Mouse (Mus musculus) urinary bladder, postnatal 14 days (tissue): ENCODE results near the gene Abcg1.

ENCODE experiments used
- DNase-seq: peaks from one replicate; pipeline ENCODE4 v3.0.0; 2021; ENCODE audit warnings: low spot score

Gene Abcg1

DNA sequence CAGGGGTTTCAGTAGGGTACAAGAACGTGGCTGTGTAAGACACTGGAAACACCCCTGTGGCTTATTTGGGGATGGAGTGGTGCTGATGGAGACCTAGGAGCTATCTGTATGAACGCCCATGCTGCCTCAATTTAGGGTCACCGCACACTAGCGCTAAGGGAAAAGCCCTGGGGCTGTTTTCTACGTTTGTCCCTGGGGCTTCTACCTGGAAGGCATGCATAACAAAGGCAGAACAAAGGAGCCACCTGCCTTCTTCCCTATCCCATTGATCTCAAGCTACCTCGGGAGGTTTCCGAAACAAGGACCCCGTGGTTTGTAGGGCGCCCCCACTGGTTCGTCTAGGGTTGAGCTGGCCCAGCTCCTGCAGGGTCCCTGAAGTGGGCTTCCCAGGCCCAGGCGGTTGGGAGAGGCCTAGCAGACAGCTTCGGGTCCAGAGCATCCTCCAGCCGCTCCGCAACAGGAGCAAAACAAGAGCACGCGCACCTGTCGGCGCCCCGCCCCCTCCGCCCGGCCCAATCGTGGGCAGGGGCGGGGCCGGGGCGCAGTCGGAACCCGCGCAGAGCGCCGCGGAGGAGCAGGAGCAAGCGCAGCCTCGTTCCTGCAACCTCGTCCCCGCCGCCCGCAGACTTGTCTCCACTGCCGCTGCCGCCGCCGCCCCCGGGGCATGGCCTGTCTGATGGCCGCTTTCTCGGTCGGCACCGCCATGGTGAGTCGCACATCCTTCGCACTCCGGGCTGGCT is at the start of gene Abcg1:
Abcg1 (plus strand) TSS at position 525 of the 740 bp plus-strand sequence.
- peak; percentile 61 for DNase-seq

DNA sequence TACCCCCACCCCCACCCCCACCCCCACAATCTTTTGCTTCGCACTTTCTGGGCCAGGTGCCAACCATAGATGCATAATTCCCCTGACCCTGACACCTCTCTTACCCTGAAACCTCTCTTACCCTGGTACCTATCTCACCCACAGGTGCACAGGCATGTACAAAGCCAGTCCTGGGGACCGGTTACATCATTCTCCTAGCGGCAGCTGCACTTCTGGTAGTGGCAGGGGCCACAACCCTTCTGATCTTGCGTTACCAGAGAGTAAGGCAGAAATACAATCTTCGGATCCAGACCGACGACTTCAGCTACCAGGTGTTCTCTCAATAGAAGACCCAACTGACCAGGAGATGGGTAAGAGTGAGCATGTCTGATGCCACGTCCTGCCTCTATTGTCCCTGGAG is 49.1 kb upstream of the Abcg1 start:
- no peak for DNase-seq

DNA sequence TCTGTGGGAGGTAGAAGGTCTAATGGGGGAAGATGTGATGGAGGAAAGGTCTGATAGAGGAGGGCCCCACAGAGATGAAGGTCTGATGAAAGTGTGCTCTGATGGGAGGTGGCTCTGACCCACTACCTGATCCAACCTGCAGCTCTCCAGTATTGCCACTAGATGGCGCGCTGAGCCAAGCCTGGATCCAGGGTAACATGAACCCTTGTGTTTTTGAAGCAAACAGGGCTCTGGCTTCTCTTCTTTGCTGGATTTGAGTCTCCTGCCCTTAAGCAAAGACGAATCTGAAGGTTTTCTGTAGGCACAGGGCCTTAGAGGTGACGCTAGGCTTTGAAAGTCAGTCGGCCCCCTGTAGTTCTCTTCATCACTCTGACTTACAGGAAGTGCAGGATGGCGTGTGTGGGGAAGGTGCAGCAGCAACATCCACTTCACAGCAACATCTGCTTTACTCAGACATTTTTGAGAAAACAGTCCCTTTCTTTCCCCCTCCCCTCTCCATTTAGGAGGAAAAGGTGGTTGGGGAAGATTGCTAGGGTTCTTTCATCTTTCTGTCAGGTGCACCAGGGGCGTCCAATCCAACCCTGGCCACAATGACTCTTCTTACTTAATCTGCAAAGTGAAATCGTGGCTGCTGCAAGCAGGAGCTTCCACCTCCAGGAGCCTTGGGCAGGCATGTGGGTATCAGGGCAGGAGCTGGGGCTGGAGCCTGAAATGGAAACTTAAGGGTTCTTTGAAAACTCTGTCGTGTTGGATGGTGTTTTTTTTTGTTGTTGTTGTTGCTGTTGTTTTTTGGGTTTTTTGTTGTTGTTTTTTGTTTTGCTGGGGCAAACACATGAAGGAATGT is 45.7 kb upstream of the Abcg1 start:
- peak; percentile 34 for DNase-seq

DNA sequence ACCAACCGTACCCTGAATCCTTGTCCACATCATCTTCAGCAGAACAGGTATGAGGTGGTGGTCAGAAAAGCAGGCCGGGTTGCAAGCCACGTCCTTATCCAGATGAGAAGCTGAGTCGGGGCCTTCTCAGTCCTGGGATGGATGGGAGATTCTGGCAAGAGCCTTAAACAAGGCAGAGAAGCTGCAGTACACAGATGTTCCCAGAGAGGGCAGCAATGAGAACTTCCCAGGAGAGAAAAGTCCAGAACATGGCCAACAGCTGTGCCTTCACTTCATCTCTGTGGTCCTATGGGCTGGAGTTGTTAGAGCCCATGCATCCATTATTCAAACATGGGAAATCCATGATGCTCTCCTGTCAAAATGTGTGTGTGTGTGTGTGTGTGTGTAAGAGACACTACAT is 39.2 kb upstream of the Abcg1 start:
- DNase-seq, result peak; percentile 62

DNA sequence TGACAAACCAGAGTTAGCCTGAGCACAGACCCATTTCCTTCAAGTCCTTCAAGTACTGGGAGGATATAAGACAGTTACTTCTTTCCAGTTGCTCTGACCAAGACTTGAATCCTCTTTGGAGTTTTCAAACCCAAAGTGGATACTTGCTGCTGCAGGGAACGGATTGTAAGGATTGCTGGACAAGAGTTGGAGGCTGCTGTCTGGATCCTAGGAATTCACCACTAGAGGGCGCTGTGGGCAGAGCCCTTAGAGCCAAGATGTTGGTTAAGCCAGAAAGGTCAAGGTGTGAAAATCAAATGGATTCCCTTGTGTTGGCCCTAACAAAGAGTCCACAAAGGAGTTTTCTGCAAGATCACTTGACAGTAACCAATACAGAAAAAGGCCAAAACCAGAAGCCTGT is 38.0 kb upstream of the Abcg1 start:
- DNase-seq, result peak; percentile 65

- no peak for DNase-seq
These were observed 37.4 kb upstream of the Abcg1 start for GRCm38 (mm10) chr17:31020078-31020477.

DNA sequence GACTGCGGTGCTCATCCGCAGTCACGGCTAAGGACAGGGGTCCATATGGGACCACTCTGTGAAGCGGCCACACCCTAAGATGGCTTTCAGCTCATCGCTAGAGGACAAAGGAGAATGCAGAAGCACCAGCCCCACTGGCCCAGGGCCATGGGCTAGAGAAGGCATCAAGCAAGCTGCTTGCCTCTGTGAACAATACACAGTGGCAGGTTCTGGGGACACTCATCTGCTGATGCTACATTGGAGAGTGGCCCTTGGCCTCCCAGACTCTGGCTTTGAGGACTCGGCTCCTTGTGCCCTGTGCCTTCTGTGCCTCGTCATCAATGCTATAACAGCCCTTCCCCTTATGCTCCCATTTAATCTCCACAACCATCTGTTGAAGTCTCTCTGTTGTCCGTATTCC is 36.2 kb upstream of the Abcg1 start:
- no peak for DNase-seq

GRCm38 (mm10) chr17:31024125-31024781 is 33.2 kb upstream of the Abcg1 start:
- DNase-seq, result no peak

GRCm38 (mm10) chr17:31024782-31025125 is 32.7 kb upstream of the Abcg1 start:
- no peak for DNase-seq

- no peak for DNase-seq
These were observed 30.5 kb upstream of the Abcg1 start for GRCm38 (mm10) chr17:31026986-31027385.

- no peak for DNase-seq
These were observed 29.8 kb upstream of the Abcg1 start for GRCm38 (mm10) chr17:31027723-31028122.

DNA sequence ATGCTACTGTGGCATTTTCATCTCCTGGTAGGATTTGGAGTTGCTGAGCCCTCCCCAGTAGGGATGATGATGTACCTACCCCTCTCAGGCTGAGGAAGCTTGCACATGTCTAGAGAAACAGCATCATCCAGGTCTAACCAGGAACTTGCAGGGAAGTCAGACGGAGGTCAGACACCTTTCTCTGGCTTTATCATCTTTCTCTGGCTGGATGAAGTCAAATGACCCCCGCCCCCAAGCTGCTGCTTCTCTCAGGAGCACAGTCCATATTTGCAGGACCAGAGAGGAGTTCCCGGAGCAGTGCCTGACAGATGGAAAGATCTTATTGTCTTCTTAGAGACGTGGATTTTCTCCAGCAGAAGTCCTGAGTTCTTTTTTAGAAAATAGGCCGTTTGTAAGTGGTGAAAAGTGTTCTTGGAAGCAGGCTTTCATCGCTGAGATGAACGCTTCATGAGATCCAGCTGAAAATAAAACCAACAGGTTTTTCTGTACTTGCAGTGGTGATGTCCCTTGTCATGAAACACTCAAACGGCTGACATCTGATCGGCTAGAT is 28.6 kb upstream of the Abcg1 start:
- DNase-seq, result no peak

DNA sequence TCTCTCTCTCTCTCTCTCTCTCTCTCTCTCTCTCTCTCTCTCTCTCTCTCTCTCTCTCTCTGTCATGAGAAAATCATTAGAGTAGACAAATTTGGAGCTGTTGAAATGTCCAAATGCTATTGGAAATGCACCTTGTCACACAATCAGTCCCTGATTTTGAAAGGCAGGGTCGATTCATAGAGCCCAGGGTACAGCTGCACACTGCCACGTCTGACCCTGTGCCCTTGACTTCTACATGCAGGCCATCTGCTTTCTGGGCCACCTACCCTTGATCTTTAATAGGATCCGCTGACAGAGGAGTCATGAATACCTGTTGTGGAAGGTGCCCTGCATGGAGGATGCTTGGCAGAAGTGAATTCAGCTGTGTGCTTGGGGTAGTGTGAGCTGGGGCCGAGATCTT is 28.1 kb upstream of the Abcg1 start:
- DNase-seq, result no peak

DNA sequence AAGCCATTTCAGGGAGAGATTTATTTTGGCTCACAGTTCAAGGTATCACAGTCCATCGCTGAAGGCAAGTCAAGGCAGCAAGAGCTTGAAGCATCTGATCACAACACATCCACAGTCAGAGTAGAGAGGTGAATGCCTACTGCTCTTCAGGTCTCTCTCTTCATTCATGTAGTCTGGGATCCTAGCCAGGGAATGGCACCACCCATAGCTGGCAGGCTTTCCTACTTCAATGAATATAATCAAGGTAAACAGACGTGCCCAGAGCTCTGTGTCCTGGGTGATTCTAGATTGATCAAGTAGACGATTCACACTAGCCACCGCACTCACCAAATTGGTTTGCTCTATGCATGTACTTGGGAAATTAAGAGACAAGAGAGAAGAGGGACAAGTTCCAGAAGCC is 25.1 kb upstream of the Abcg1 start:
- no peak for DNase-seq

- DNase-seq, result no peak
These were observed 24.2 kb upstream of the Abcg1 start for GRCm38 (mm10) chr17:31033251-31033650.

- no peak for DNase-seq
These were observed 23.3 kb upstream of the Abcg1 start for GRCm38 (mm10) chr17:31034165-31034564.

DNA sequence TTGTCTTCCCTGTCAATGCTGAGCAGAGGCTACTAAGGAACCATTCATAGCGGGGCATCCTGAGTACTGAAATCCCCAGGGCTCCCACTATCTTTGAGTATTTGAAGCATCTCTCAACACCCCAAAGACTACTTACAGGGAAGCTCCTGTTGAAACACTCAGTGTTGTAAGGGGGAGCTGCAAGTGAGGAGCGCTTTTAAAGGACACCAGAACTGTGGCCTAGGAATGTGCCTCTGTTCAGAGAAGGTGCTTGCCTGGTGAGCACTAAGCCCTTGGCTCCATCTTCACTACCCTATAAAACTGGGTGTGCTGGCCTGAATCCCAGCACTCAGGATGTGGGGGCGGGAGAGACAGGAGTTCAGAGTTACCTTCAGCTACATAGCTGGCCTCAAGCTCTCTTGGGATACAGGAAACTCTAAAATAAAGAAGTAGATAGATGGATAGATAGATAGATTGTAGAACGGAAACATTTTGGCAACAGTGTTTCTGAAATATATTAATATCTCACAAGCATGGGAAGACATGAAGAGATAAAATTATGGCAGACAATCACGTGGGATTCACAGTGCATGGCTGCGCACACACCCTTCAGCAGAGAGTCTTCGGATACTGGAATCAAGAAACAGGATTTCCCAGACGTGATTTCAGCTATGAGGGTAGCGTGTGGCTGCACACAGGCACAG is 22.7 kb upstream of the Abcg1 start:
- no peak for DNase-seq

DNA sequence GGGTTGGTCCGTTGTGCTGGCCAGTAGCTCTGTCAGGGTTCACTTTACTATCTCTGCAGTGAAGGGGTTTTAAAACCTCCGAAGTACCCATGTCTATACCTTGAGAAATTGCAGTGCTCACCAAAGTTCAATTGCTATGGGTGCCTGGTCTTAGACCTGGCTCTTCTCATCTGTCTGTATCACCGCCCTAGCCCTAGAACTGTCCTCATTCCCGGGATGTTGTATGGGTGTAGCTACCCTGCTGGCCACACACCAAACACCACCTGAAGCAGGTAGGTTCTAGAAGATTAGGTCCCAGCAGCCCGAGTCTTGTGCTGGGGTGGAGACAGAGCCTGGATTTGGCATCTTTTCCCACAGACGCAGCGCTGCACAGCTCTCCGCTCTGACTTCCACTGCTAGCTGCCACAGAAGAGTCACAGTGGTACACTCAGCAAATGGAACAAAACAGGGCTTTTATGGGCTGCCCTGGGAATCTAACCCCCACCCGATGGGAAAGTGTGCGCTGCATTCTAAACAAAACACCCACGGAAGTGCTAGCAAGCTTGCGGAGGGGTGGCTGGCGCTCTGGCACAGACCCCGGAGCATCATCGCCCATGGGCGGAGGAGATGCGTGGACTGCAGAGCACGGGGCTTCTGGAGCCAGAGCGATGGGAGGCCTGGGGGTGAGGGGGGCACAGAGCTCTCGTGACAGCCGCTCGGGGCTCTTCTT is 21.2 kb upstream of the Abcg1 start:
- DNase-seq, result no peak

DNA sequence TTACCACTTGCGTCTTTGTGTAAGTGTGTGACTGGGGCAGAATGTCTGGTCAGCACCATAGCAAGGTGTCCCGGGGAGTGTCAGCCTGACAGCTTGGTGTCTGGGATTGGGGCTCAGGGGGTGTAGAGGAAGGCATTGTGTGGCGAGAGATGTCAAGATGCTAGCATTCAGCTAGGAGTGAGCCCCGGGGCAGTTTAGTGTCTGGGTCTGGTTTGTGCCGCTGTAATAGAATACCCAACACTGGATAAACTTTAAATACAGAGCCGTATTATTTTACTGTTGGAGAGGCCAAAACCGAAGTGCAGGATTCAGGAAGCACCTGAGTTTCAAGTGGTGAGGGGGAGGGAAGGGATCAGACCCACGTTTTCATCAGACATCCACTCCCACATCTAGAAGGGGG is 20.1 kb upstream of the Abcg1 start:
- DNase-seq, result no peak

- DNase-seq, result peak; percentile 44
These were observed 19.1 kb upstream of the Abcg1 start for GRCm38 (mm10) chr17:31038381-31038780.

DNA sequence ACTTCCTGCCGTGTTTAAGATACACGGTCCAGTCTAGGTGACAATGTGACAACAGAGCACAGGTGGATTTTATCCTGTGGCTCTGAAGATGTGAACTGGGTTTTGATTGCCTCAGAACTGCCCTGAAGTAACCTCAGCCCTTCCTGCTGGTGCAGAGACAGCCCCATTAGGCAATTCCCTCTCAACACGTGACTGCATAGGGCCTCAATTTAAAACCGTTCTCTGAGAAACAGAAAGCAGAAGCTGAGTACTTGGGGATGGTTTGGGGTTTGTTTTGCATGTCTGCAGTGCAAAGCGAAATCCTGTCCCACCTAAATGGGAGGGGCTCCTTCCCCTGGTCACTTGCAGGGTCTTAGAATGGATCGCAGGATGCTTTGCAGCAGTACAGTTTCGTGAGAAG is 17.8 kb upstream of the Abcg1 start:
- DNase-seq, result no peak

GRCm38 (mm10) chr17:31040421-31040820 is 17.1 kb upstream of the Abcg1 start:
- DNase-seq, result no peak
